Mouse (Mus musculus) intestine, embryonic 16.5 days (tissue): Measurements from ENCODE around the gene Eif2a. TPM values are rescaled to one million over a fixed set of nuclear protein-coding genes. Genes with fewer than 3 reads are reported as not detected.

Source experiments
- ATAC-seq: fragments of 200-750 bp; cut with Nextera tagmentation; 2 replicates; pipeline ENCODE4 v1.8.0; 2017; ENCODE audit warnings: moderate TSS enrichment, moderate library complexity
- H3K27ac ChIP-seq: fragments of 300-500 bp; sonication (generic); 2 replicates; pipeline ENCODE4 v1.5.1; 2014; ENCODE audit warnings: mild to moderate bottlenecking, low read length
- H3K27me3 ChIP-seq: fragments of 300-500 bp; sonication (generic); replicated peaks from 2 replicates; pipeline ENCODE4 v1.6.1; 2014; ENCODE audit warnings: low read length, control low read depth, mixed read lengths; ENCODE audit not compliant: control insufficient read depth, insufficient read depth
- H3K36me3 ChIP-seq: fragments of 300-500 bp; sonication (generic); 2 replicates; pipeline ENCODE4 v1.6.1; 2014; ENCODE audit warnings: low read length, control low read depth; ENCODE audit not compliant: control insufficient read depth, insufficient read depth
- H3K4me1 ChIP-seq: fragments of 300-500 bp; sonication (generic); 2 replicates; pipeline ENCODE4 v1.6.1; 2014; ENCODE audit warnings: low read length, control low read depth, mixed read lengths; ENCODE audit not compliant: control insufficient read depth, insufficient read depth
- H3K4me2 ChIP-seq: fragments of 300-500 bp; sonication (generic); 2 replicates; pipeline ENCODE4 v1.6.1; 2014; ENCODE audit warnings: low read depth, low read length, control low read depth
- H3K4me3 ChIP-seq: fragments of 300-500 bp; sonication (generic); 2 replicates; pipeline ENCODE4 v1.5.1; 2014; ENCODE audit warnings: mild to moderate bottlenecking, low read length
- H3K9ac ChIP-seq: fragments of 300-500 bp; sonication (generic); 2 replicates; pipeline ENCODE4 v1.6.1; 2014; ENCODE audit warnings: low read depth, low read length
- H3K9me3 ChIP-seq: fragments of 300-500 bp; sonication (generic); 2 replicates; pipeline ENCODE4 v1.6.1; 2016; ENCODE audit warnings: low read length, control low read depth; ENCODE audit not compliant: control insufficient read depth
- WGBS: fragments of 180-500 bp; shearing (Covaris S2); extraction: QIAGEN DNeasy Blood & Tissue Kit; methylation state at CpG from one replicate; pipeline ENCODE4 v1.1.7; 2014; 5-methylcytosine and 5-hydroxymethylcytosine counted together
- polyA plus RNA-seq: library from polyadenylated mRNA; unstranded; fragments of >200 nt; fragmentation: Nextera tagmentation; extraction: Ambion mirVana; gene quantifications from 2 replicates; pipeline ENCODE4 v1.2.1, GENCODE M21; 2015

Eif2a gene
- polyA plus RNA-seq, 1 experiment from 2014 or later: 49.6 TPM

GRCm38 (mm10) chr3:58559887-58560286 is 34.3 kb downstream of the Eif2a start:
- H3K4me1 ChIP-seq: no peaks in the 10 kb centered on the region
- H3K27me3 ChIP-seq: no peaks in the 10 kb centered on the region
- no peak overlapping the region for H3K4me3 ChIP-seq
- 49% methylated on average over 2 of the region's 2 CpGs for WGBS
- ATAC-seq: no peak
- H3K4me2 ChIP-seq: no peak overlapping the region
- no peak overlapping the region for H3K9ac ChIP-seq
- H3K27ac ChIP-seq: no peak overlapping the region
- no peaks in the 10 kb centered on the region for H3K9me3 ChIP-seq
- peaks cover 4% of the 10 kb centered on the region; the same call in 1 of the 2 replicates for H3K36me3 ChIP-seq

GRCm38 (mm10) chr3:58561437-58561836 is 35.8 kb downstream of the Eif2a start:
- no peak overlapping the region for H3K4me2 ChIP-seq
- ATAC-seq: no peak
- H3K4me3 ChIP-seq: no peak overlapping the region
- no peak overlapping the region for H3K9ac ChIP-seq
- 56% methylated on average over 2 of the region's 2 CpGs for WGBS
- H3K27ac ChIP-seq: no peak overlapping the region
- peaks cover 3% of the 10 kb centered on the region; the same call in 1 of the 2 replicates for H3K36me3 ChIP-seq
- H3K4me1 ChIP-seq: no peaks in the 10 kb centered on the region
- H3K27me3 ChIP-seq: no peaks in the 10 kb centered on the region
- no peaks in the 10 kb centered on the region for H3K9me3 ChIP-seq

GRCm38 (mm10) chr3:58570821-58571220 is 45.2 kb downstream of the Eif2a start:
- Histone ChIP-seq H3K4me1 (no peaks in the 10 kb centered on the region), H3K9me3 (no peaks in the 10 kb centered on the region), H3K4me2 (no peak overlapping the region), H3K9ac (no peak overlapping the region), H3K27ac (no peak overlapping the region), H3K27me3 (no peaks in the 10 kb centered on the region), H3K36me3 (no peaks in the 10 kb centered on the region), H3K4me3 (no peak overlapping the region)
- no peak for ATAC-seq
- 80% methylated on average over 3 of the region's 3 CpGs for WGBS

- Histone ChIP-seq H3K36me3 (no peaks in the 10 kb centered on the region), H3K27me3 (no peaks in the 10 kb centered on the region), H3K9me3 (no peaks in the 10 kb centered on the region), H3K9ac (peak within 1 kb of the TSS; percentile 100), H3K4me1 (peaks cover 7% of the 10 kb centered on the region), H3K4me2 (peak within 1 kb of the TSS; percentile 46), H3K4me3 (peak within 1 kb of the TSS; percentile 95), H3K27ac (peak within 1 kb of the TSS; percentile 100)
- peak; percentile 92 for ATAC-seq
- WGBS: 2% methylated on average over 58 of the region's 59 CpGs
Observed at GRCm38 (mm10) chr3:58576137-58577066, 50.8 kb downstream of the Eif2a start, which contains the start of gene Selenot. Gene Selenot, plus strand, starts transcription at chr3:58576636.

- H3K9me3 ChIP-seq: no peaks in the 10 kb centered on the region
- H3K9ac ChIP-seq: peak overlapping the region; percentile 100
- WGBS: under 1% methylated on average over 28 of the region's 36 CpGs
Observed at GRCm38 (mm10) chr3:58577067-58577503, 51.5 kb downstream of the Eif2a start.

GRCm38 (mm10) chr3:58577506-58578050 is 52.0 kb downstream of the Eif2a start:
- peaks cover 11% of the 10 kb centered on the region for H3K4me1 ChIP-seq
- no peaks in the 10 kb centered on the region for H3K27me3 ChIP-seq
- H3K9me3 ChIP-seq: no peaks in the 10 kb centered on the region
- peak overlapping the region; percentile 46 for H3K4me2 ChIP-seq
- H3K36me3 ChIP-seq: no peaks in the 10 kb centered on the region
- H3K9ac ChIP-seq: peak overlapping the region; percentile 100
- peak overlapping the region; percentile 95 for H3K4me3 ChIP-seq
- no peak overlapping the region; the same call in 1 of the 2 replicates for H3K27ac ChIP-seq
- WGBS: 12% methylated on average over 8 of the region's 8 CpGs
- ATAC-seq: no peak; the same call in 1 of the 2 replicates

More at GRCm38 (mm10) chr3:58577067-58577503, 51.5 kb downstream of the Eif2a start:
- Histone ChIP-seq H3K27ac (peak overlapping the region; percentile 100), H3K27me3 (no peaks in the 10 kb centered on the region), H3K4me3 (peak overlapping the region; percentile 95), H3K36me3 (no peaks in the 10 kb centered on the region), H3K4me2 (peak overlapping the region; percentile 37; the same call in 1 of the 2 replicates), H3K4me1 (peaks cover 11% of the 10 kb centered on the region)
- ATAC-seq: peak; percentile 82

- no peak overlapping the region for H3K4me2 ChIP-seq
- ATAC-seq: no peak
Observed at GRCm38 (mm10) chr3:58581530-58581929, 55.9 kb downstream of the Eif2a start.

GRCm38 (mm10) chr3:58582297-58582696 is 56.7 kb downstream of the Eif2a start:
- H3K27ac ChIP-seq: peak overlapping the region; percentile 20; the same call in 1 of the 2 replicates
- 70% methylated on average over 5 of the region's 5 CpGs for WGBS

More at GRCm38 (mm10) chr3:58581530-58581929, 55.9 kb downstream of the Eif2a start:
- Histone ChIP-seq H3K9me3 (no peaks in the 10 kb centered on the region), H3K4me1 (peaks cover 11% of the 10 kb centered on the region), H3K27me3 (no peaks in the 10 kb centered on the region), H3K36me3 (0 out of 2 replicates have a peak, but pooled peaks cover 2% of the 10 kb centered on the region), H3K4me3 (no peak overlapping the region), H3K27ac (no peak overlapping the region), H3K9ac (no peak overlapping the region)
- WGBS: 65% methylated on average over 4 of the region's 4 CpGs

GRCm38 (mm10) chr3:58582788-58583426 is 57.3 kb downstream of the Eif2a start:
- peak; percentile 77 for ATAC-seq
- Histone ChIP-seq H3K4me2 (no peak overlapping the region), H3K9ac (no peak overlapping the region), H3K27me3 (no peaks in the 10 kb centered on the region), H3K4me3 (no peak overlapping the region), H3K27ac (peak overlapping the region; percentile 20; the same call in 1 of the 2 replicates), H3K4me1 (peaks cover 10% of the 10 kb centered on the region), H3K36me3 (0 out of 2 replicates have a peak, but pooled peaks cover 2% of the 10 kb centered on the region), H3K9me3 (no peaks in the 10 kb centered on the region)
- WGBS: 81% methylated on average over 5 of the region's 5 CpGs

More at GRCm38 (mm10) chr3:58582297-58582696, 56.7 kb downstream of the Eif2a start:
- ATAC-seq: no peak
- Histone ChIP-seq H3K9me3 (no peaks in the 10 kb centered on the region), H3K27me3 (no peaks in the 10 kb centered on the region), H3K4me2 (no peak overlapping the region), H3K4me3 (no peak overlapping the region), H3K9ac (no peak overlapping the region), H3K4me1 (peaks cover 11% of the 10 kb centered on the region), H3K36me3 (0 out of 2 replicates have a peak, but pooled peaks cover 2% of the 10 kb centered on the region)
